Mouse (Mus musculus): Measurements from ENCODE around the gene Rexo5. TPM values are rescaled to one million over a fixed set of nuclear protein-coding genes. Genes with fewer than 3 reads are reported as not detected.

Rexo5 gene
- polyA plus RNA-seq, 1 experiment from 2014 or later, result 25.2 TPM

DNA sequence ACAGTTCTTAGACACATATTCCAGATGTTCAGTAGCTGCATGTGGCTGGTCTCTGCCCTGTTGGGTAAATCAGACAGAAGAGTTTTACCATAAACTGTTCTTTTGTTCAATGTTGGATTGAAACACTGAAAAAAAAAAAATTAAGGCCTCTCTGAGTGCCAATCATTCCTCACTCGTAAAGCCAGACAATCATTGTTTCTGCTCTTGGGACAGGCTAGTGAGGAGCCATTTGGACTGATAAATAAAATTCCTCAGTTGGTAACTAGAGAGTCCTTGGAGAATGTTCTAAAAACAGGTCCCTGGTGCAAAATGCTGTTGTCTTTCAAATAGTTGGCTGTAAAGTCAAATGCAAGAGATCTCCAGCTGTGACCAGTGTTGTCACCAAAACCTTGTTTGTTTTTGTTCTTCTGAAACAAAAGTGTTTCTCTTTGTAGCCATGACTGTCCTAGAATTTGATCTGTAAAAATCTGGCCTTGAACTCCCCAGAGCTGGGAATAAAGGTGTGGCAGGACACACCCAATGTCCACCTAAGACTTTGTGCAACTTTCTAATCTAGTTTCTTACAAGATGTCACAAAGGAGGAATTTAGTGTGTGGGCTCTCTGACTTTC, 104.5 kb downstream of the Rexo5 start:
- no peak overlapping the region for H3K4me3 ChIP-seq (ENCODE audit: low read depth, low read length)
- no peak overlapping the region for H3K9ac ChIP-seq (ENCODE audit: low read length)
- DNase-seq (ENCODE audit: low spot score), result no peak
- 66% methylated on average over 1 of the region's 1 CpGs for WGBS
- H3K4me2 ChIP-seq (ENCODE audit: low read length), result no peak overlapping the region
- H3K4me1 ChIP-seq (replicated peaks; ENCODE audit: control insufficient read depth, insufficient read depth, low read length), result peaks cover 16% of the 10 kb centered on the region; the same call in 1 of the 2 replicates
- no peak for ATAC-seq (replicated peaks; ENCODE audit: low FRiP score, low TSS enrichment, low read depth)
- no peaks in the 10 kb centered on the region for H3K9me3 ChIP-seq (ENCODE audit: control insufficient read depth, low read length)
- H3K27me3 ChIP-seq (replicated peaks; ENCODE audit: control insufficient read depth, insufficient read depth, low read length), result no peaks in the 10 kb centered on the region
- no peak overlapping the region for H3K27ac ChIP-seq (ENCODE audit: low read depth)
- H3K36me3 ChIP-seq (ENCODE audit: control insufficient read depth, insufficient read depth, low read length), result no peaks in the 10 kb centered on the region

Other genes with a start within 250 kb of the Rexo5 start
- gene Acsm2, start 239.7 kb upstream of the Rexo5 start, polyA plus RNA-seq (2014; fragmentation: Nextera tagmentation; extraction: Ambion mirVana), result not detected in 2 replicates
- gene Acsm1, start 187.0 kb upstream of the Rexo5 start, polyA plus RNA-seq (2014; fragmentation: Nextera tagmentation; extraction: Ambion mirVana), result not detected in 2 replicates
- gene Acsm4, start 104.0 kb upstream of the Rexo5 start, polyA plus RNA-seq (2014; fragmentation: Nextera tagmentation; extraction: Ambion mirVana), result not detected in 2 replicates
- 84.4 and 90.9 TPM in 2 replicates for gene Thumpd1, start 73.2 kb upstream of the Rexo5 start, polyA plus RNA-seq (2014; fragmentation: Nextera tagmentation; extraction: Ambion mirVana)
- gene Acsm3, start 33.1 kb upstream of the Rexo5 start, polyA plus RNA-seq (2014; fragmentation: Nextera tagmentation; extraction: Ambion mirVana), result 4.9 and 7.1 TPM in 2 replicates
- gene Eri2, start 52 bp downstream of the Rexo5 start, polyA plus RNA-seq (2014; fragmentation: Nextera tagmentation; extraction: Ambion mirVana), result 24.2 and 27.1 TPM in 2 replicates
- 8.0 and 8.5 TPM in 2 replicates for gene Lyrm1, start 101.9 kb downstream of the Rexo5 start, polyA plus RNA-seq (2014; fragmentation: Nextera tagmentation; extraction: Ambion mirVana)
- 5.7 and 6.2 TPM in 2 replicates for gene Dcun1d3, start 102.3 kb downstream of the Rexo5 start, polyA plus RNA-seq (2014; fragmentation: Nextera tagmentation; extraction: Ambion mirVana)

Measured in intestine, embryonic 14.5 days (tissue).